Mouse (Mus musculus) thymus, adult 2 months (tissue): ENCODE results near the gene Enpp6.

Experiments
- CTCF ChIP-seq: fragments of 200-500 bp; IDR thresholded peaks from 2 replicates; pipeline ENCODE4 v1.5.1; 2012; ENCODE audit warnings: mild to moderate bottlenecking, control low read depth, low read length, moderate library complexity, borderline replicate concordance; ENCODE audit not compliant: control insufficient read depth, poor library complexity, insufficient read depth; ENCODE audit errors: extremely low read depth
- POLR2A ChIP-seq: fragments of 200-500 bp; IDR thresholded peaks from 2 replicates; pipeline ENCODE4 v1.6.1; 2012; ENCODE audit warnings: mild to moderate bottlenecking, low read length, control low read depth, moderate library complexity; ENCODE audit not compliant: control insufficient read depth, poor library complexity, insufficient read depth; ENCODE audit errors: extremely low read depth

- TF ChIP-seq CTCF = no peak
- no peak for TF ChIP-seq POLR2A
These were observed 118.9 kb downstream of the Enpp6 start for GRCm38 (mm10) chr8:47105617-47106016.
